Mouse (Mus musculus) ES-Bruce4 (cell line): ENCODE results near the gene Gstm2. TPM values are rescaled to one million over a fixed set of nuclear protein-coding genes. Genes with fewer than 3 reads are reported as not detected.

Source experiments
- H3K27ac ChIP-seq: 2 replicates; pipeline ENCODE4 v1.5.1; 2012; ENCODE audit warnings: low read length, inconsistent platforms; ENCODE audit not compliant: insufficient read depth
- H3K27me3 ChIP-seq: 2 replicates; pipeline ENCODE4 v1.6.1; 2012; ENCODE audit warnings: mild to moderate bottlenecking, low read length, inconsistent platforms; ENCODE audit not compliant: control insufficient read depth, poor library complexity, insufficient read depth, severe bottlenecking
- H3K36me3 ChIP-seq: 2 replicates; pipeline ENCODE4 v1.6.1; 2012; ENCODE audit warnings: inconsistent platforms, mild to moderate bottlenecking, low read length, moderate library complexity; ENCODE audit not compliant: control insufficient read depth, poor library complexity, insufficient read depth, severe bottlenecking
- H3K4me1 ChIP-seq: one replicate; pipeline ENCODE4 v1.8.1; 2011; ENCODE audit warnings: low read length; ENCODE audit not compliant: control insufficient read depth, insufficient read depth
- H3K4me3 ChIP-seq: 2 replicates; pipeline ENCODE4 v1.5.1; 2011; ENCODE audit warnings: low read depth, mild to moderate bottlenecking, low read length
- H3K9ac ChIP-seq: 2 replicates; pipeline ENCODE4 v1.6.1; 2012; ENCODE audit warnings: low read depth, mild to moderate bottlenecking, inconsistent platforms; ENCODE audit not compliant: poor library complexity, severe bottlenecking
- H3K9me3 ChIP-seq: replicated peaks from 2 replicates; pipeline ENCODE4 v1.6.1; 2012; ENCODE audit warnings: mild to moderate bottlenecking, low read length, inconsistent platforms; ENCODE audit not compliant: control insufficient read depth, poor library complexity, insufficient read depth, severe bottlenecking
- CTCF ChIP-seq: IDR thresholded peaks from one replicate; pipeline ENCODE4 v1.8.1; 2011; ENCODE audit warnings: low read depth, low read length
- EP300 ChIP-seq: IDR thresholded peaks from 2 replicates; pipeline ENCODE4 v1.6.1; 2011; ENCODE audit warnings: low read depth, low read length; ENCODE audit not compliant: insufficient read depth
- POLR2A ChIP-seq: IDR thresholded peaks from one replicate; pipeline ENCODE4 v1.8.1; 2011; ENCODE audit warnings: low read length; ENCODE audit not compliant: insufficient read depth
- polyA plus RNA-seq: library from polyadenylated mRNA; stranded (reverse); fragments of >200 nt; gene quantifications from 2 replicates; pipeline ENCODE4 v1.2.4, GENCODE M21; 2011; ENCODE audit warnings: low read depth; ENCODE audit not compliant: missing spikeins, insufficient read depth, insufficient read length

The Gstm2 gene
- polyA plus RNA-seq, 1 experiment = 74.8 TPM

- TF ChIP-seq POLR2A (no peak), CTCF (no peak), EP300 (no peak)
- H3K9ac ChIP-seq = no peak overlapping the region
- peaks cover 1% of the 10 kb centered on the region for H3K4me1 ChIP-seq
- no peak overlapping the region for H3K4me3 ChIP-seq
- no peak overlapping the region for H3K27ac ChIP-seq
- H3K36me3 ChIP-seq = no peaks in the 10 kb centered on the region
- no peaks in the 10 kb centered on the region for H3K9me3 ChIP-seq
- H3K27me3 ChIP-seq = no peaks in the 10 kb centered on the region
These were observed 28.7 kb upstream of the Gstm2 start for GRCm38 (mm10) chr3:108014974-108015346.

- H3K9me3 ChIP-seq = no peaks in the 10 kb centered on the region
- H3K36me3 ChIP-seq = no peaks in the 10 kb centered on the region
- TF ChIP-seq CTCF (no peak), EP300 (no peak), POLR2A (no peak)
- no peaks in the 10 kb centered on the region for H3K27me3 ChIP-seq
- peaks cover 1% of the 10 kb centered on the region for H3K4me1 ChIP-seq
- no peak overlapping the region for H3K4me3 ChIP-seq
- H3K27ac ChIP-seq = no peak overlapping the region
- no peak overlapping the region for H3K9ac ChIP-seq
These were observed 28.1 kb upstream of the Gstm2 start for GRCm38 (mm10) chr3:108014098-108014973.

GRCm38 (mm10) chr3:108013331-108013871, 27.1 kb upstream of the Gstm2 start:
- H3K9me3 ChIP-seq = no peaks in the 10 kb centered on the region

GRCm38 (mm10) chr3:108011558-108011957, 25.3 kb upstream of the Gstm2 start:
- no peaks in the 10 kb centered on the region for H3K9me3 ChIP-seq
- no peaks in the 10 kb centered on the region for H3K27me3 ChIP-seq
- TF ChIP-seq POLR2A (no peak), EP300 (no peak), CTCF (no peak)
- H3K4me3 ChIP-seq = no peak overlapping the region
- H3K36me3 ChIP-seq = no peaks in the 10 kb centered on the region
- H3K9ac ChIP-seq = no peak overlapping the region
- no peak overlapping the region for H3K27ac ChIP-seq
- H3K4me1 ChIP-seq = peaks cover 1% of the 10 kb centered on the region

More at GRCm38 (mm10) chr3:108013331-108013871, 27.1 kb upstream of the Gstm2 start:
- no peaks in the 10 kb centered on the region for H3K27me3 ChIP-seq
- no peak overlapping the region for H3K9ac ChIP-seq
- TF ChIP-seq POLR2A (no peak), CTCF (no peak), EP300 (no peak)
- peak overlapping the region; percentile 24; the same call in 1 of the 2 replicates for H3K27ac ChIP-seq
- no peaks in the 10 kb centered on the region for H3K36me3 ChIP-seq
- H3K4me3 ChIP-seq = no peak overlapping the region
- H3K4me1 ChIP-seq = peaks cover 1% of the 10 kb centered on the region

GRCm38 (mm10) chr3:108010286-108010685, 24.0 kb upstream of the Gstm2 start:
- Histone ChIP-seq H3K9ac (no peak overlapping the region), H3K4me3 (no peak overlapping the region), H3K9me3 (no peaks in the 10 kb centered on the region), H3K27me3 (no peaks in the 10 kb centered on the region), H3K4me1 (peaks cover 1% of the 10 kb centered on the region), H3K36me3 (no peaks in the 10 kb centered on the region), H3K27ac (no peak overlapping the region)
- TF ChIP-seq EP300 = no peak
- TF ChIP-seq POLR2A = no peak
- TF ChIP-seq CTCF = no peak

GRCm38 (mm10) chr3:108002021-108002420, 15.8 kb upstream of the Gstm2 start:
- Histone ChIP-seq H3K4me1 (peaks cover under 1% of the 10 kb centered on the region), H3K9ac (no peak overlapping the region), H3K9me3 (no peaks in the 10 kb centered on the region), H3K27me3 (no peaks in the 10 kb centered on the region), H3K4me3 (no peak overlapping the region), H3K27ac (no peak overlapping the region; the same call in 1 of the 2 replicates), H3K36me3 (no peaks in the 10 kb centered on the region)
- no peak for TF ChIP-seq POLR2A
- no peak for TF ChIP-seq EP300
- TF ChIP-seq CTCF = no peak
